Mouse (Mus musculus) hindbrain, embryonic 14.5 days (tissue): ENCODE measurements around the gene Vps8. TPM values are rescaled to one million over a fixed set of nuclear protein-coding genes. Genes with fewer than 3 reads are reported as not detected.

Experiments
- ATAC-seq: fragments of 200-750 bp; cut with Nextera tagmentation; 2 replicates; pipeline ENCODE4 v1.8.0; 2017; ENCODE audit warnings: moderate number of reproducible peaks, mild to moderate bottlenecking, moderate TSS enrichment, moderate library complexity; ENCODE audit not compliant: low FRiP score
- DNase-seq: peaks from one replicate; pipeline ENCODE4 v3.0.0-alpha.2; 2015; ENCODE audit warnings: low spot score
- H3K27ac ChIP-seq: fragments of 300-500 bp; sonication (generic); 2 replicates; pipeline ENCODE4 v1.5.1; 2014; ENCODE audit warnings: mild to moderate bottlenecking, moderate library complexity
- H3K27me3 ChIP-seq: fragments of 300-500 bp; sonication (generic); 2 replicates; pipeline ENCODE4 v1.6.1; 2014; ENCODE audit warnings: mild to moderate bottlenecking, low read length, mixed read lengths; ENCODE audit not compliant: control insufficient read depth, insufficient read depth
- H3K36me3 ChIP-seq: fragments of 300-500 bp; sonication (generic); replicated peaks from 2 replicates; pipeline ENCODE4 v1.6.1; 2014; ENCODE audit not compliant: control insufficient read depth, insufficient read depth
- H3K4me1 ChIP-seq: fragments of 300-500 bp; sonication (generic); replicated peaks from 2 replicates; pipeline ENCODE4 v1.6.1; 2014; ENCODE audit warnings: antibody characterized with exemption, low read length, mixed read lengths; ENCODE audit not compliant: control insufficient read depth, insufficient read depth
- H3K4me2 ChIP-seq: fragments of 300-500 bp; sonication (generic); replicated peaks from 2 replicates; pipeline ENCODE4 v1.6.1; 2014; ENCODE audit warnings: mild to moderate bottlenecking, moderate library complexity
- H3K4me3 ChIP-seq: fragments of 300-500 bp; sonication (generic); replicated peaks from 2 replicates; pipeline ENCODE4 v1.5.1; 2014; ENCODE audit warnings: mild to moderate bottlenecking, low read length
- H3K9ac ChIP-seq: fragments of 300-500 bp; sonication (generic); 2 replicates; pipeline ENCODE4 v1.6.1; 2014
- H3K9me3 ChIP-seq: fragments of 300-500 bp; sonication (generic); 2 replicates; pipeline ENCODE4 v1.6.1; 2016; ENCODE audit warnings: low read length; ENCODE audit not compliant: control insufficient read depth
- WGBS: fragments of 180-500 bp; shearing (Covaris S2); extraction: QIAGEN DNeasy Blood & Tissue Kit; methylation state at CpG from one replicate; pipeline ENCODE4 v1.1.7; 2014; 5-methylcytosine and 5-hydroxymethylcytosine counted together
- polyA plus RNA-seq: library from polyadenylated mRNA; unstranded; fragments of >200 nt; fragmentation: Nextera tagmentation; extraction: Ambion mirVana; gene quantifications from 2 replicates; pipeline ENCODE4 v1.2.1, GENCODE M21; 2014

Vps8 gene
- polyA plus RNA-seq, 1 experiment from 2014 or later, result 37.0 TPM

DNA sequence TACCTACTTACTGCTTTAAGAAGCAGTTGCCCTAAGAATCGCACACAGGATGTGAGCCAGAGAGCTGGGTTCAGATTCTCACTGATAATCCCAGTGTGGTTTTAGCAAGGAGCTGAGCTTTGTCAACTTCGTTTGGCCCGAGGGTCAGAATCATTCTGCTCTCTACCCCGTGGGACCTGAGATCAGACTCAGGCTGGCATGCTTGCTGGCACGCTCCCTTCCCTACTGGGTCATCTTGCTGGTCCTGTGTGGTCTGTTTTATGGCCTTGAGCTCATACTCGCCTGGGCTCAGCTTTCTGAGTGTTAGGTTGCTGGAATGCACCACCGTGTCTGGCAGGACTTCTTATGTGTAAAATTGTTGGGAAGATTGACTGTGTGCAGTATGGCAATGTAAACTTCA is 76.7 kb downstream of the Vps8 start:
- no peak overlapping the region for H3K4me3 ChIP-seq
- DNase-seq (no peak), ATAC-seq (no peak)
- no peaks in the 10 kb centered on the region for H3K27me3 ChIP-seq
- H3K27ac ChIP-seq, result no peak overlapping the region
- H3K4me1 ChIP-seq, result no peaks in the 10 kb centered on the region
- peaks cover 18% of the 10 kb centered on the region for H3K36me3 ChIP-seq
- no peak overlapping the region for H3K9ac ChIP-seq
- no peaks in the 10 kb centered on the region for H3K9me3 ChIP-seq
- 88% methylated on average over 7 of the region's 7 CpGs for WGBS
- no peak overlapping the region for H3K4me2 ChIP-seq

DNA sequence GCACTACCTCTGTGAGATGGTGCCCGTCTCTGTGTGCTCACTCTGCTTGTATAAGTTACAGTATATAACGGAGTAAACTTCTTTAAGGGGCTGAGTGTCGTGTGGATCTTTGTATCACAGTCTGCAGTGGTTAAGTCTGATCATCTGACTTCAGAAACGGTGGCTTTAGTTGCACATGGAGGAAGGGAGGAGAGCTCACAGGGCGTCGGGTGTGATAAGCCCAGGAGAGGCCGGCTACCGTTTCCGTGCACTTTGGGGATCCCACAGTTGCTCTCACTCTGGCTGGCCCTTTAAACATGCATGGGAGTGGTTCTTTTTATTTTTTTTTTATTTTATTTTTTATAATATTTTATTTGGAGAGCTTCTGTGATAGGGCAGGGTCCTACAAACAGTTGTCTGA is 95.9 kb downstream of the Vps8 start:
- WGBS, result 91% methylated on average over 9 of the region's 9 CpGs
- Histone ChIP-seq H3K27ac (no peak overlapping the region), H3K4me1 (no peaks in the 10 kb centered on the region), H3K27me3 (no peaks in the 10 kb centered on the region), H3K4me2 (no peak overlapping the region), H3K9me3 (no peaks in the 10 kb centered on the region), H3K9ac (no peak overlapping the region), H3K4me3 (no peak overlapping the region), H3K36me3 (peaks cover 13% of the 10 kb centered on the region)
- ATAC-seq, result no peak
- DNase-seq, result no peak

DNA sequence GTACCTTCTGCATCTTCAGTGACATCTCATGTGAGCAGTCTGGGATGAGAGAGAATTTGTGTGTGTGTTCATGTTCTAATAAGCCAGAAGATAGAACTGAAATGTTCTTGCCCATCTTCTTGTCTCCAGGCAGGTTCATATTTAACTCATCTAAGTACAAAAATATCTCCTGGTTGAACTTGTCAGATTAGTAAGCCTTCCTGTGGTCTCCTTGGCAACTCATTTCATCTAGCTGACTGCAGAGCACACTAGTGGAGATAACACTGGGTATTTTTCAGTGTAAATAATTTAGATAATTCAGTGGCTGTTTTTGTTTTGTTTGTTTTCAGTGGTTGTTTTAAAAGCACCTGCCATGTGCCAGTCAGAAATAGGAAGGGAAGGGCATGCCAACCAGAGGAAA is 96.9 kb downstream of the Vps8 start:
- DNase-seq (no peak), ATAC-seq (no peak)
- Histone ChIP-seq H3K9me3 (no peaks in the 10 kb centered on the region), H3K27ac (no peak overlapping the region), H3K27me3 (no peaks in the 10 kb centered on the region), H3K9ac (no peak overlapping the region), H3K4me3 (no peak overlapping the region), H3K4me1 (no peaks in the 10 kb centered on the region), H3K4me2 (no peak overlapping the region), H3K36me3 (peaks cover 11% of the 10 kb centered on the region)

DNA sequence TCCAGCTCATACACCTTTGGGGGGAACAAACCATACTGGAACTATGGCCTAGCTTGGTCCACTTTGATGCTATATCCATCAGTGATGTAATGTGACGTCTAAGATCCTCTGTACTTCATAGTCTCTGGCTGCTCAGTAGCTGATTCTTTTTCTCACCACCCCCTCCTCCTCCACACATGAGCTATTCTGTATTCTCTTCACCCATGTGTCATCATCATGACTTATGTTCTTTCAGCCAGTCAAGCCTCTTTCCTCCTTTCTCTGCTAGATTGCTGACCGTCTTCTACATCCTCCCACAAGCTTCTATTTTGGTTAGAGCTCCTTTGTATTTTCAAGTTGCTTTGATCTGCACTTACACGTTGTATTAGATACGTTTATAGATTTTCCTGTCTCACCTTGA is 100.8 kb downstream of the Vps8 start:
- no peak overlapping the region for H3K4me3 ChIP-seq
- no peaks in the 10 kb centered on the region for H3K9me3 ChIP-seq
- 92% methylated on average over 4 of the region's 4 CpGs for WGBS

DNA sequence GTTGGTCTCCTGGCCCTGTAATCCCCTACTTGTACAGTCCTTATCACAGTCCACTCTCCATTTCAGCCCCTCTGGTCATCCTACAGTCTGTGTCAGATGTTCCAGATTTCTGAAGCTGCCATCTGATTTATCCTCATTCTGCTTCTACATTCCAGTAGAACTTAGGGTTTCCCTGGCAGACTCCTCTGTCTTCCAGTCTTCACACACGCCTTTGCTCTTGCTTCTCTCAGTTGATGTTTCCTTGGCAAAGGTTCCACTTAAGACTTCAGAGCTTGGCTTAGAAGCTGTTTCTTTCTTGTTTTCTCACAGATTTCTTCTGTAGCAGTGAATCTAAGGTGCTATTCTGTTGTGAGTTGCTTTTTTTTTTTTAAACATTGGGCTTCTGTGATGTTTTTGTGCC is 102.5 kb downstream of the Vps8 start:
- Histone ChIP-seq H3K27me3 (no peaks in the 10 kb centered on the region), H3K9ac (no peak overlapping the region), H3K9me3 (no peaks in the 10 kb centered on the region), H3K4me3 (no peak overlapping the region), H3K4me1 (no peaks in the 10 kb centered on the region), H3K4me2 (no peak overlapping the region), H3K27ac (no peak overlapping the region), H3K36me3 (peaks cover 17% of the 10 kb centered on the region)
- ATAC-seq (no peak), DNase-seq (no peak)
- 95% methylated on average over 1 of the region's 1 CpGs for WGBS

More for the DNA sequence above, 100.8 kb downstream of the Vps8 start:
- H3K27ac ChIP-seq, result no peak overlapping the region
- ATAC-seq (no peak), DNase-seq (no peak)
- no peak overlapping the region for H3K4me2 ChIP-seq
- H3K4me1 ChIP-seq, result no peaks in the 10 kb centered on the region
- no peak overlapping the region for H3K9ac ChIP-seq
- peaks cover 20% of the 10 kb centered on the region for H3K36me3 ChIP-seq
- no peaks in the 10 kb centered on the region for H3K27me3 ChIP-seq

- H3K4me2 ChIP-seq, result no peak overlapping the region
- H3K27me3 ChIP-seq, result no peaks in the 10 kb centered on the region
- WGBS, result 94% methylated on average over 10 of the region's 10 CpGs
- H3K9me3 ChIP-seq, result no peaks in the 10 kb centered on the region
- H3K9ac ChIP-seq, result no peak overlapping the region
- DNase-seq (no peak), ATAC-seq (no peak)
- no peaks in the 10 kb centered on the region for H3K4me1 ChIP-seq
- peaks cover 17% of the 10 kb centered on the region for H3K36me3 ChIP-seq
- no peak overlapping the region for H3K27ac ChIP-seq
- no peak overlapping the region for H3K4me3 ChIP-seq
Measured at GRCm38 (mm10) chr16:21527271-21528007, 104.5 kb downstream of the Vps8 start.

DNA sequence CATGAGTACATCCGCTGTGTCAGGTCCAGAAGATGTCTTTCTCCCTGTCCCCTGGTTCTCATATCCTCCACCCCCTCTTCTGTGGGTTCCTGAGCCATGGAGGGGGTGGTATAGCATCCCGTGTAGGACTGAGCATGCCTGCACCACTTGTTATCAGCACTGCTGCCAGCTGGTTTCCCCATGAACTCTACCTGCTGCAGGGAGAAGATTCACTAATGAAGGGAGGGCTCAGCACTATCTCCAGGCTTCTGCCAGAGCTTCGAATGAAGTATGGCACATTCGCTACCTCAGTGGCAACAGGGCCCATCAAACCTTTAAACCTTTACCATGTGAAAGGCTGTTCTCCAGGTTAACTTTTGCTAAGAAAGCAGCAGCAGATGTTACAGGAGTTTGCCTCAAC is 110.6 kb downstream of the Vps8 start:
- DNase-seq (no peak), ATAC-seq (no peak)
- Histone ChIP-seq H3K4me1 (no peaks in the 10 kb centered on the region), H3K9me3 (no peaks in the 10 kb centered on the region), H3K9ac (no peak overlapping the region), H3K27ac (no peak overlapping the region), H3K4me2 (no peak overlapping the region), H3K27me3 (no peaks in the 10 kb centered on the region), H3K4me3 (no peak overlapping the region), H3K36me3 (peaks cover 29% of the 10 kb centered on the region)
- 76% methylated on average over 4 of the region's 4 CpGs for WGBS

DNA sequence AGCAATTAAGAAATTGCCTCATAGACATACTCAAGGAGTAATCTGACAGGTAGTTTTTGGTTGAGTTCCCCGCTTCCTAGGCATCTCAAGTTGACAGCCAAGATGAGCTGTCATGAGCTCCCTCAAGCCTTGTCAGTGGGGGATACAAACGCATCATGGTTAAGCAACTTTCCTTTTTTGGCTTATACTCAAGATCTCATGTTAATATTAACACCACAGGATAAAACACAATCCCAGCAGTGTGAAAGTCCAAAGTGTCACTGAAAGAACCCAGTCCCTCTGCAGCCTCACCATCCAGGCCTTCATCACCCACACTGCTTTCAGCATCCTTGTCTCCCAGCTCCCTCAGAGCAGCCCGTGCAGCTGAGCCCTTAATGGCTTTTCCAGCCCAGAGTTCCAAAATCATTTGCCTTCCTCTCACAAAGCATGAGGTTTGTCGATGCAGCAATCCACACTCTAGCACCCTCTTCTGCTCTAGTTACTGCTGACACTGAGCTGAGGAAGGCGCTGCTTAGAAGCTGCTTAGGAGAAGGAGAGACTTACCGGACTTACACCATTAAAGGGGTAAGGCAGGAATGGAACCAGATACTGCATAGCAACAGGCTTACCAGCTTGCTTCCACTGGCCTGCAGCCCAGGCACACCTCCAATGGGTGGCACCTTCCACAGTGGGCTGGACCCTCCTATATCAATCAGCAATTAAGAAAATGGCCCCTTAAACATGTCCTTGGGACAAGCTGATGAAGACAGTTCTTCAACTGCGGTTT is 113.5 kb downstream of the Vps8 start:
- no peaks in the 10 kb centered on the region for H3K4me1 ChIP-seq
- no peaks in the 10 kb centered on the region for H3K27me3 ChIP-seq
- 84% methylated on average over 7 of the region's 7 CpGs for WGBS
- peaks cover 32% of the 10 kb centered on the region for H3K36me3 ChIP-seq
- ATAC-seq, result no peak
- no peak overlapping the region for H3K4me2 ChIP-seq
- H3K9me3 ChIP-seq, result no peaks in the 10 kb centered on the region
- no peak overlapping the region for H3K9ac ChIP-seq
- no peak overlapping the region for H3K4me3 ChIP-seq
- no peak for DNase-seq
- H3K27ac ChIP-seq, result no peak overlapping the region

DNA sequence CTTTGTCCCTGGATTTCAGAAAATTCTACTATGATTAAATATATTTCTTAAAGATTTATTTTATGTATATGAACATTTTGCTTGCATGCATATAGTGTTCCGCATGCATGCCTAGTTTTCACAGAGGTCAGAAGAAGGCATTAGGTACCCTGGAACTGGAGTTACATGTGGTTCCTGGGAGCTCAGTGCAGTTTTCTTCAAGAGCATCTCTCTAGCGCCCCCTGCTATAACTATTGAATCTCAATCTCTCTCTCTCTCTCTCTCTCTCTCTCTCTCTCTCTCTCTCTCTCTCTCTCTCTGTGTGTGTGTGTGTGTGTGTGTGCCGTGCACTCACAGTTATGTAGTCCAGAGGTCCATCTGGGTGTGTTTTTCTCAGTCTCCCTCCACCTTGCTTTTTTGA is 114.4 kb downstream of the Vps8 start:
- Histone ChIP-seq H3K4me3 (no peak overlapping the region), H3K4me1 (no peaks in the 10 kb centered on the region), H3K27me3 (no peaks in the 10 kb centered on the region), H3K9ac (no peak overlapping the region), H3K27ac (no peak overlapping the region), H3K9me3 (no peaks in the 10 kb centered on the region), H3K36me3 (peaks cover 32% of the 10 kb centered on the region), H3K4me2 (no peak overlapping the region)
- 58% methylated on average over 3 of the region's 3 CpGs for WGBS
- DNase-seq (no peak), ATAC-seq (no peak)
